Mouse (Mus musculus): ENCODE data around the gene Otulin.

GRCm38 (mm10) chr15:27550358-27550992 lies 80.0 kb downstream of the Otulin start:
- TF ChIP-seq CTCF (conservative IDR thresholded peaks at IDR 0.05; ENCODE audit: insufficient read depth, insufficient read length, low read depth, low read length) = no peak
- no peak for TF ChIP-seq POLR2A (IDR thresholded peaks at IDR 0.05; ENCODE audit: low read depth, low read length)

All from kidney, adult 2 months (tissue).